Mouse (Mus musculus): Measurements from ENCODE around the gene Kif7. TPM values are rescaled to one million over a fixed set of nuclear protein-coding genes. Genes with fewer than 3 reads are reported as not detected.

The Kif7 gene
- total and polyA plus RNA-seq, 3 experiments: 4.7 to 7.4 (median 7.1) TPM

GRCm38 (mm10) chr7:79759766-79760165 lies 44.2 kb upstream of the Kif7 start:
- no peak overlapping the region for H3K9ac ChIP-seq (ENCODE audit: insufficient read depth, low read depth)
- H3K27ac ChIP-seq (ENCODE audit: insufficient read depth, low read depth): no peak overlapping the region
- no peaks in the 10 kb centered on the region for H3K4me1 ChIP-seq (ENCODE audit: control insufficient read depth in 1 of 2, insufficient read depth in 2 of 2)
- H3K27me3 ChIP-seq (replicated peaks): no peaks in the 10 kb centered on the region
- dilution Hi-C loops (cut with MboI; ENCODE audit: extremely low pct_ligation_motif_present, extremely low pct_unique_long_range_greater_than_20kb, low sequenced_read_pairs): no loop called here
- no peaks in the 10 kb centered on the region for H3K79me2 ChIP-seq (replicated peaks; ENCODE audit: control insufficient read depth, extremely low read depth, insufficient read depth, poor library complexity, severe bottlenecking)
- H3K36me3 ChIP-seq (replicated peaks in 1 of 2; ENCODE audit: control insufficient read depth in 1 of 2, insufficient read depth in 1 of 2, low read length in 1 of 2): no peaks in the 10 kb centered on the region
- no peak overlapping the region for H3K4me3 ChIP-seq (replicated peaks in 1 of 3; ENCODE audit: low read depth in 2 of 3, low read length in 2 of 3, poor library complexity in 1 of 3)
- in situ Hi-C loops (cut with MboI; ENCODE audit: low pct_ligation_motif_present, low pct_unique_long_range_greater_than_20kb, low sequenced_read_pairs): no loop called here
- DNase-seq (ENCODE audit: extremely low read depth): no peak
- no peaks in the 10 kb centered on the region for H3K9me3 ChIP-seq (replicated peaks; ENCODE audit: low read length)
- TF ChIP-seq MAFK (IDR thresholded peaks at IDR 0.05; ENCODE audit: insufficient replicate concordance, low read length) (no peak), RAD21 (IDR thresholded peaks at IDR 0.05; ENCODE audit: low read depth, low read length) (no peak), RCOR1 (conservative IDR thresholded peaks at IDR 0.05; ENCODE audit: low read depth, low read length) (no peak), NELFE (IDR thresholded peaks at IDR 0.05; ENCODE audit: low read depth, low read length) (no peak), EP300 (IDR thresholded peaks at IDR 0.05; ENCODE audit: low read length) (no peak), ETS1 (conservative IDR thresholded peaks at IDR 0.05; ENCODE audit: low read depth, low read length) (no peak), POLR2A (IDR thresholded peaks at IDR 0.05; ENCODE audit: low read depth, low read length) (no peak), ZNF384 (IDR thresholded peaks at IDR 0.05; ENCODE audit: low read depth, low read length) (no peak), ELF1 (IDR thresholded peaks at IDR 0.05; ENCODE audit: low read depth, low read length) (no peak), KAT2A (IDR thresholded peaks at IDR 0.05; ENCODE audit: insufficient replicate concordance, low read length) (no peak), PAX5 (IDR thresholded peaks at IDR 0.05; ENCODE audit: low read length) (no peak), MEF2A (IDR thresholded peaks at IDR 0.05; ENCODE audit: borderline replicate concordance, low read depth, low read length) (no peak), MAZ (IDR thresholded peaks at IDR 0.05; ENCODE audit: low read depth, low read length) (no peak)
- H3K4me2 ChIP-seq (ENCODE audit: insufficient read depth, low read depth, poor library complexity, severe bottlenecking): no peak overlapping the region

DNA sequence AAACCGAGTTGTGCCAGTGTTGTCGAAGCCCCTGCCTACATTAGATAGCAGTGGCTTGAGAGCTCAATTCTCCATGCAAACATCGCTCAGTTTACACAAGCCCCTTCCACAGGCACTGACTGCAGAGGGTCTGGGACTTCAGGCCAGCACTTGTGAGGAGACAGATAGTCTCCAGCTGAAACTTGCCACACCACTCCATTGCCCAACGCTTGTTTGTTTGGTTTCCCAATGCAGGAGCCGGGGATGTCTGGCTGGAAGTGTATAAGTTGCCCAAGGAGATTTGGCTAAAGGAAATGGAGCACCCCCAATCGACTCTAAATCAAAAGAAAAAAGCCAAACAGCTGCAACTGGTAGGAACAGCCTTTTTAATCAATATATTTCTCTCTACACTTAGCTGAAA lies 42.7 kb upstream of the Kif7 start:
- dilution Hi-C loops (cut with MboI; ENCODE audit: extremely low pct_ligation_motif_present, extremely low pct_unique_long_range_greater_than_20kb, low sequenced_read_pairs): no loop called here
- peaks cover 0 to 2% of the 10 kb centered on the region in 2 experiments for H3K36me3 ChIP-seq (replicated peaks in 1 of 2; ENCODE audit: control insufficient read depth in 1 of 2, insufficient read depth in 1 of 2, low read length in 1 of 2)
- H3K27ac ChIP-seq (ENCODE audit: insufficient read depth, low read depth): no peak overlapping the region
- no peaks in the 10 kb centered on the region for H3K79me2 ChIP-seq (replicated peaks; ENCODE audit: control insufficient read depth, extremely low read depth, insufficient read depth, poor library complexity, severe bottlenecking)
- in situ Hi-C loops (cut with MboI; ENCODE audit: low pct_ligation_motif_present, low pct_unique_long_range_greater_than_20kb, low sequenced_read_pairs): no loop called here
- H3K9me3 ChIP-seq (replicated peaks; ENCODE audit: low read length): no peaks in the 10 kb centered on the region
- H3K4me2 ChIP-seq (ENCODE audit: insufficient read depth, low read depth, poor library complexity, severe bottlenecking): no peak overlapping the region
- no peak for TF ChIP-seq TCF12 (IDR thresholded peaks at IDR 0.05; ENCODE audit: low read depth, low read length)
- H3K4me1 ChIP-seq (ENCODE audit: control insufficient read depth in 1 of 2, insufficient read depth in 2 of 2): no peaks in the 10 kb centered on the region
- DNase-seq (ENCODE audit: extremely low read depth): no peak
- no peaks in the 10 kb centered on the region for H3K27me3 ChIP-seq (replicated peaks)
- H3K9ac ChIP-seq (ENCODE audit: insufficient read depth, low read depth): no peak overlapping the region
- no peak overlapping the region for H3K4me3 ChIP-seq (replicated peaks in 1 of 3; ENCODE audit: low read depth in 2 of 3, low read length in 2 of 3, poor library complexity in 1 of 3)

GRCm38 (mm10) chr7:79756334-79756733 lies 40.8 kb upstream of the Kif7 start:
- DNase-seq (ENCODE audit: extremely low read depth): no peak
- Histone ChIP-seq H3K27ac (ENCODE audit: insufficient read depth, low read depth) (no peak overlapping the region), H3K36me3 (replicated peaks in 1 of 2; ENCODE audit: control insufficient read depth in 1 of 2, insufficient read depth in 1 of 2, low read length in 1 of 2) (peaks cover 0 to 2% of the 10 kb centered on the region in 2 experiments), H3K4me1 (ENCODE audit: control insufficient read depth in 1 of 2, insufficient read depth in 2 of 2) (no peaks in the 10 kb centered on the region), H3K27me3 (replicated peaks) (no peaks in the 10 kb centered on the region), H3K9me3 (replicated peaks; ENCODE audit: low read length) (no peaks in the 10 kb centered on the region), H3K79me2 (replicated peaks; ENCODE audit: control insufficient read depth, extremely low read depth, insufficient read depth, poor library complexity, severe bottlenecking) (no peaks in the 10 kb centered on the region), H3K4me3 (replicated peaks in 1 of 3; ENCODE audit: low read depth in 2 of 3, low read length in 2 of 3, poor library complexity in 1 of 3) (no peak overlapping the region), H3K9ac (ENCODE audit: insufficient read depth, low read depth) (no peak overlapping the region), H3K4me2 (ENCODE audit: insufficient read depth, low read depth, poor library complexity, severe bottlenecking) (no peak overlapping the region)
- in situ Hi-C loops (cut with MboI; ENCODE audit: low pct_ligation_motif_present, low pct_unique_long_range_greater_than_20kb, low sequenced_read_pairs): no loop called here
- dilution Hi-C loops (cut with MboI; ENCODE audit: extremely low pct_ligation_motif_present, extremely low pct_unique_long_range_greater_than_20kb, low sequenced_read_pairs): no loop called here
- TF ChIP-seq MAZ (IDR thresholded peaks at IDR 0.05; ENCODE audit: low read depth, low read length): no peak
- peak; percentile 11 to 21; a peak in 2 of 4 replicates for TF ChIP-seq CTCF (conservative IDR thresholded peaks at IDR 0.05 in 1 of 2, IDR thresholded peaks at IDR 0.05 in 1 of 2; ENCODE audit: low read depth in 2 of 2, low read length in 2 of 2)
- no peak for TF ChIP-seq CHD1 (IDR thresholded peaks at IDR 0.05; ENCODE audit: low read depth, low read length)
- TF ChIP-seq MEF2A (IDR thresholded peaks at IDR 0.05; ENCODE audit: borderline replicate concordance, low read depth, low read length): no peak
- no peak for TF ChIP-seq MXI1 (IDR thresholded peaks at IDR 0.05; ENCODE audit: low read depth, low read length)
- no peak for TF ChIP-seq NRF1 (IDR thresholded peaks at IDR 0.05; ENCODE audit: low read depth, low read length)

Data from CH12.LX (cell line).